Mouse (Mus musculus) testis, adult 2 months (tissue): ENCODE data around the gene Recql5. TPM values are rescaled to one million over a fixed set of nuclear protein-coding genes. Genes with fewer than 3 reads are reported as not detected.

Experiments used
- H3K27ac ChIP-seq: fragments of 200-500 bp; 2 replicates; pipeline ENCODE4 v1.5.1; 2012; ENCODE audit warnings: low read depth, low read length; ENCODE audit not compliant: control insufficient read depth, insufficient read depth
- H3K27me3 ChIP-seq: fragments of 200-500 bp; 2 replicates; pipeline ENCODE4 v1.6.1; 2012; ENCODE audit warnings: mild to moderate bottlenecking, low read length, moderate library complexity; ENCODE audit not compliant: control insufficient read depth, insufficient read depth
- H3K36me3 ChIP-seq: fragments of 200-500 bp; 2 replicates; pipeline ENCODE4 v1.6.1; 2012; ENCODE audit warnings: mild to moderate bottlenecking, low read length; ENCODE audit not compliant: control insufficient read depth, insufficient read depth
- H3K4me1 ChIP-seq: fragments of 200-500 bp; 2 replicates; pipeline ENCODE4 v1.6.1; 2012; ENCODE audit warnings: low read length; ENCODE audit not compliant: control insufficient read depth, insufficient read depth
- H3K4me3 ChIP-seq: fragments of 200-500 bp; 2 replicates; pipeline ENCODE4 v1.5.1; 2012; ENCODE audit warnings: low read depth, mild to moderate bottlenecking, low read length, moderate library complexity, mixed read lengths; ENCODE audit not compliant: control insufficient read depth
- CTCF ChIP-seq: fragments of 200-500 bp; IDR thresholded peaks from 2 replicates; pipeline ENCODE4 v1.5.1; 2012; ENCODE audit warnings: low read depth, mild to moderate bottlenecking, inconsistent platforms, low read length, moderate library complexity; ENCODE audit not compliant: control insufficient read depth, insufficient read depth, insufficient replicate concordance
- POLR2A ChIP-seq: fragments of 200-500 bp; IDR thresholded peaks from 2 replicates; pipeline ENCODE4 v1.6.1; 2012; ENCODE audit warnings: low read depth, mild to moderate bottlenecking, inconsistent platforms, low read length, moderate library complexity; ENCODE audit not compliant: control insufficient read depth
- polyA plus RNA-seq: library from polyadenylated mRNA; depleted of rRNA; stranded (reverse); fragments of >200 nt; gene quantifications from 2 replicates; pipeline ENCODE4 v1.2.3, GENCODE M21; 2012

Gene Recql5
- polyA plus RNA-seq, 1 experiment, result 30.3 TPM

DNA sequence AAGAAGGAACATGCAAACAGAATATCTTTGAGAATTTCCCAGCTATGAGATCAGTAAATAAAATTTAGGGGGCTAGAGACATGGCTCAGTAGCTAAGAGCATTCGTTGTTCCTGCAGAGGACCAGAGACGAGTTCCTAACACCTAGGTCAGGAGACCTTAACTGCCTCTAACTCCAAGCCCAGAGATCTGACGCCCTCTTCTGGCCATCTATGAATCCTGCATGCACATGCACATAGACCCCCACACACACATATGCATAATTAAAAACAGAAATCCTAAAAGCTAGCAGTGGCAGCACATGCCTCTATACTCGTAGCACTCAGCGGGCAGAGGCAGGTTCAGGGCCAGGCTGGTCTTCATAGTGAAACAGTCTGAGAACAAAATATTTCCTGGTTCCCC is 56.8 kb downstream of the Recql5 start:
- TF ChIP-seq CTCF (peak; percentile 32; the same call in 1 of the 2 replicates), POLR2A (no peak)
- H3K4me3 ChIP-seq, result no peak overlapping the region

DNA sequence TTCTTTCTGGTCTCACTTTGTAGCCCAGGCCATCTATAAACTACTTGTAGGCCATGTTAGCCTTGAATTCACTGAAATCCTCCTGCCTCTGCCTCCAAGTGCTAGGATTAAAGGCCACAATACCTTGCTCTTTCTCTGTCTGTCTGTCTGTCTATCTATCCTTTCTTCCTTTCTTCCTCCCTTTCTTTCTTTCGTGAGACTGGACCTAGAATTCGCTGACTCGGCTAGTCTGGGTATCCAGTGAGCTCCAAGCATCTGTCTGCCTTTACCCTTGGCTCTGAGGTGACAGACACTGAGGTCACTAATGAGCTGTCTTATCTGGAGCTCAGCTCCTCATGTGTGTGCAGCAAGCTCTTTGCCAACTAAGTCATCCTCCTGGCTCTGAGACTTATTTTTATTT is 57.3 kb downstream of the Recql5 start:
- Histone ChIP-seq H3K4me1 (no peaks in the 10 kb centered on the region), H3K27ac (no peak overlapping the region), H3K4me3 (no peak overlapping the region), H3K36me3 (no peaks in the 10 kb centered on the region), H3K27me3 (no peaks in the 10 kb centered on the region)
- TF ChIP-seq CTCF (no peak), POLR2A (no peak)

More for the DNA sequence above, 56.8 kb downstream of the Recql5 start:
- no peaks in the 10 kb centered on the region for H3K36me3 ChIP-seq
- H3K27me3 ChIP-seq, result no peaks in the 10 kb centered on the region
- no peaks in the 10 kb centered on the region for H3K4me1 ChIP-seq
- H3K27ac ChIP-seq, result no peak overlapping the region

DNA sequence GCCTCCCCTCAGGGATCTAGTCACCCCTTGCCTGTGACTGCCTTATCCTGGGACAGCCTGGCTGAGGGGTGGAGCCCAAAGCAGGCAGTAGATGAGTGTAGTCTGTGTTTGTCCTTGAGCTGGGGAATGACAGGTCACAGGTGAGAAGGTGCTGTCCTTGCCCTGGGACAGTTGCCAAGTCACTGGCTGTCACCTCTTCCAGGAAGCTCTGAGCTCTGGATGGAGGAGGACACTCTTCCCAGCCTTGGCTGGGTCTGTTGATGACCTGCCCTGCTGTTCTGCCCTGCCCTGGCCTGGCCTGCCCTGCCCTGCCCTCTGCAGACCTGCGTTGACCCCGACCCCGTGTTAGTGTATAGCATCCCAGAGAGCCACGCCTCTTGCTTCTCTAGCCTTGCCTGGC is 60.8 kb downstream of the Recql5 start:
- TF ChIP-seq CTCF, result no peak
- TF ChIP-seq POLR2A, result no peak
- H3K27ac ChIP-seq, result no peak overlapping the region

GRCm38 (mm10) chr11:115869393-115869792 is 63.9 kb downstream of the Recql5 start:
- no peaks in the 10 kb centered on the region for H3K27me3 ChIP-seq
- no peaks in the 10 kb centered on the region for H3K36me3 ChIP-seq
- no peaks in the 10 kb centered on the region for H3K4me1 ChIP-seq
- TF ChIP-seq POLR2A (no peak), CTCF (no peak)
- no peak overlapping the region for H3K4me3 ChIP-seq
- H3K27ac ChIP-seq, result no peak overlapping the region

More for the DNA sequence above, 60.8 kb downstream of the Recql5 start:
- Histone ChIP-seq H3K4me3 (no peak overlapping the region), H3K27me3 (no peaks in the 10 kb centered on the region), H3K4me1 (no peaks in the 10 kb centered on the region), H3K36me3 (no peaks in the 10 kb centered on the region)

GRCm38 (mm10) chr11:115863895-115864294 is 69.4 kb downstream of the Recql5 start:
- H3K4me1 ChIP-seq, result peaks cover 12% of the 10 kb centered on the region
- no peak for TF ChIP-seq CTCF
- TF ChIP-seq POLR2A, result no peak

GRCm38 (mm10) chr11:115859143-115859945 is 73.9 kb downstream of the Recql5 start:
- Histone ChIP-seq H3K4me3 (peak overlapping the region; percentile 72), H3K27me3 (no peaks in the 10 kb centered on the region; the same call in 1 of the 2 replicates), H3K36me3 (no peaks in the 10 kb centered on the region), H3K4me1 (peaks cover 23% of the 10 kb centered on the region), H3K27ac (no peak overlapping the region)
- peak; percentile 64 for TF ChIP-seq CTCF
- TF ChIP-seq POLR2A, result no peak

More at GRCm38 (mm10) chr11:115863895-115864294, 69.4 kb downstream of the Recql5 start:
- Histone ChIP-seq H3K36me3 (no peaks in the 10 kb centered on the region), H3K27me3 (no peaks in the 10 kb centered on the region), H3K4me3 (no peak overlapping the region), H3K27ac (no peak overlapping the region)

DNA sequence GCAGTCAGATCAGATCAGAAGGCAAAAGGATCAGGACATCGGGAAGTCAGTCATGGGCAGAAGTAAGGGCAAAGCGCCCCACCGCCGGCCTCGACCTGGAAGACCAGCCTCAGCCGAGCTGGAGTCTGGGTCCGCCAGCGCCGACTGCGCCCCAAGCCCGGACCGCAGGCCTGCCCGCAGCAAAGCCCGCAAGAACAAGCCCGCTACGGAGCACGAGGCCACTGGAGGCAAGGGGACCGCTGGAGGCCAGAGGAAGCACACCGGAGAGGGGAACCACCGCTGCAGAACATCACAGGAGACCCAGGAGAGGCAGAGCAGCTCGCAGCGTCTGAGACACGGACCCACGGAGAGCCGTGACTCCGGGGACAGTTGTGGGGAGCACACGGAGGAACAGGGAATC is 74.9 kb downstream of the Recql5 start, which contains the start of gene Myo15b:
Gene Myo15b, plus strand, starts transcription at position 53 of the 400 bp plus-strand sequence.
- Histone ChIP-seq H3K4me1 (peaks cover 23% of the 10 kb centered on the region), H3K4me3 (peak within 1 kb of the TSS; percentile 72), H3K27ac (no peak within 1 kb of the TSS), H3K36me3 (no peaks in the 10 kb centered on the region), H3K27me3 (no peaks in the 10 kb centered on the region; the same call in 1 of the 2 replicates)
- no peak for TF ChIP-seq CTCF
- no peak for TF ChIP-seq POLR2A
